8 mouse cellular contexts compared by ENCODE assay signal in the genomic region with DNA sequence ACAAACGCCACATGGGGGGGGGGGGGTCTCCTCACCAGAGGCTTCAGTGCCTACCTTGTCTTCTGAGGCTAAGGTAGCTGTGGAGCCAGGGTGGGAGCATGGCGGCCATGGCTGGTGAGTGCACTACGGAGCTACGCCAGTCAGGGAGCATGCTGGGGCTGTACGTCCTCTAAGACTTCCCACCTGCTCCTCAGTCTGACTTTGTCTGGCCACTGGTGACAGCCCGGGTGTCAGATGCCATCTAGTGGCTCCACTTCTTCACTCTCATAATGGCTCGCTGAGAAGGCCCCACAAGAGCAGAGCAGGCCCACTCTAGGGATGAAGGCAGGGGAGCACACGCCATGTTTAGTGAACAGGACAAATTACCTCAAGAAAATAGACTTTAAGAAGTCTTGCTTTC. TPM values are rescaled to one million over a fixed set of nuclear protein-coding genes. Genes with fewer than 3 reads are reported as not detected.
A peak's percentile ranks its signal among the peaks of the same experiment; 100 is the strongest.
DNase-seq lines count a peak whose midpoint lies in the region; ATAC-seq and TF ChIP-seq lines count a peak whose summit lies in the region.

No protein-coding gene starts in this region.

- dilution Hi-C loops in CH12.LX (cut with MboI; ENCODE audit: extremely low pct_ligation_motif_present, extremely low pct_unique_long_range_greater_than_20kb, low sequenced_read_pairs): no loop called here

- TF ChIP-seq RAD21 in CH12.LX (IDR thresholded peaks at IDR 0.05; ENCODE audit: low read depth, low read length): peak; percentile 68

- H3K4me1 ChIP-seq in heart, adult 2 months (ENCODE audit: control insufficient read depth, insufficient read depth, low read length): no peaks in the 10 kb centered on the region
- H3K4me1 ChIP-seq in CH12.LX (ENCODE audit: control insufficient read depth in 1 of 2, insufficient read depth in 2 of 2): peaks cover 12 to 16% of the 10 kb centered on the region in 2 experiments; a peak in 3 of 4 replicates
- H3K4me1 ChIP-seq in liver, embryonic 11.5 days (replicated peaks; ENCODE audit: control insufficient read depth, insufficient read depth, low read length): no peaks in the 10 kb centered on the region

- no peak overlapping the region for H3K4me2 ChIP-seq in CH12.LX (ENCODE audit: insufficient read depth, low read depth, poor library complexity, severe bottlenecking)
- H3K4me2 ChIP-seq in liver, embryonic 11.5 days: no peak overlapping the region

- TF ChIP-seq CTCF in heart, adult 2 months (IDR thresholded peaks at IDR 0.05): peak; percentile 76
- peak in 1 of 2 experiments; percentile 68; a peak in 2 of 4 replicates for TF ChIP-seq CTCF in CH12.LX (conservative IDR thresholded peaks at IDR 0.05 in 1 of 2, IDR thresholded peaks at IDR 0.05 in 1 of 2; ENCODE audit: low read depth in 2 of 2, low read length in 2 of 2)

- no peak overlapping the region for H3K4me3 ChIP-seq in heart, adult 2 months
- H3K4me3 ChIP-seq in CH12.LX (replicated peaks in 1 of 3; ENCODE audit: low read depth in 2 of 3, low read length in 2 of 3, poor library complexity in 1 of 3): no peak overlapping the region
- H3K4me3 ChIP-seq in liver, embryonic 11.5 days (ENCODE audit: low read depth, low read length): no peak overlapping the region

- no peaks in the 10 kb centered on the region for H3K79me2 ChIP-seq in heart, adult 2 months (replicated peaks; ENCODE audit: control insufficient read depth, insufficient read depth, low read length)
- no peaks in the 10 kb centered on the region for H3K79me2 ChIP-seq in CH12.LX (replicated peaks; ENCODE audit: control insufficient read depth, extremely low read depth, insufficient read depth, poor library complexity, severe bottlenecking)

- intact Hi-C loops in heart, adult 2 months (cut with DNase I): loop anchor here (1.0 to 5.0 kb wide), 4 partner anchors 59 to 257 kb away; partner anchors contain the start of genes Gm10638 and Siah1a
- intact Hi-C loops in heart, postnatal 25 days (cut with DNase I): loop anchor here (2.0 to 5.0 kb wide), 2 partner anchors 59 to 192 kb away; no protein-coding TSS in a partner anchor
- intact Hi-C loops in heart, postnatal 14 days (cut with DNase I): loop anchor here (2.0 to 5.0 kb wide), 3 partner anchors 63 to 197 kb away; partner anchors contain the start of genes Gm10638 and Siah1a

- no peaks in the 10 kb centered on the region for H3K36me3 ChIP-seq in heart, adult 2 months (ENCODE audit: control insufficient read depth, insufficient read depth, low read length)
- peaks cover 66 to 98% of the 10 kb centered on the region in 2 experiments for H3K36me3 ChIP-seq in CH12.LX (replicated peaks in 1 of 2; ENCODE audit: control insufficient read depth in 1 of 2, insufficient read depth in 1 of 2, low read length in 1 of 2)
- H3K36me3 ChIP-seq in liver, embryonic 11.5 days (ENCODE audit: control insufficient read depth, insufficient read depth, low read length): peaks cover 21% of the 10 kb centered on the region

- 43% methylated on average over 8 of the region's 8 CpGs for WGBS in heart, adult 2 months
- 84% methylated on average over 8 of the region's 8 CpGs for WGBS in liver, embryonic 11.5 days

- TF ChIP-seq EP300 in heart, adult 2 months (IDR thresholded peaks at IDR 0.05; ENCODE audit: insufficient read depth, low read depth, low read length): peak; percentile 76
- no peak for TF ChIP-seq EP300 in CH12.LX (IDR thresholded peaks at IDR 0.05; ENCODE audit: low read length)

- no peaks in the 10 kb centered on the region for H3K27me3 ChIP-seq in heart, adult 2 months (ENCODE audit: control insufficient read depth, insufficient read depth, low read length)
- no peaks in the 10 kb centered on the region for H3K27me3 ChIP-seq in CH12.LX (replicated peaks)
- no peaks in the 10 kb centered on the region for H3K27me3 ChIP-seq in liver, embryonic 11.5 days (replicated peaks; ENCODE audit: control insufficient read depth, insufficient read depth, low read length)

- in situ Hi-C loops in CH12.LX (cut with MboI; ENCODE audit: low pct_ligation_motif_present, low pct_unique_long_range_greater_than_20kb, low sequenced_read_pairs): no loop called here

- peak; percentile 42; the same call in 1 of the 2 replicates for ATAC-seq in liver, embryonic 11.5 days (replicated peaks; ENCODE audit: low FRiP score)
- ATAC-seq in monocyte, adult 5-6 weeks (replicated peaks; ENCODE audit: insufficient number of reproducible peaks, low FRiP score, low TSS enrichment, poor library complexity, severe bottlenecking): no peak

- TF ChIP-seq POLR2A in heart, adult 2 months (IDR thresholded peaks at IDR 0.05; ENCODE audit: insufficient read depth, low read depth, low read length): no peak
- TF ChIP-seq POLR2A in CH12.LX (IDR thresholded peaks at IDR 0.05; ENCODE audit: low read depth, low read length): no peak

- no peak overlapping the region for H3K27ac ChIP-seq in heart, adult 2 months
- no peak overlapping the region for H3K27ac ChIP-seq in CH12.LX (ENCODE audit: insufficient read depth, low read depth)
- no peak overlapping the region for H3K27ac ChIP-seq in liver, embryonic 11.5 days (ENCODE audit: low read depth, low read length)

- H3K9me3 ChIP-seq in CH12.LX (replicated peaks; ENCODE audit: low read length): no peaks in the 10 kb centered on the region
- no peaks in the 10 kb centered on the region for H3K9me3 ChIP-seq in liver, embryonic 11.5 days (ENCODE audit: control insufficient read depth, low read length)

- DNase-seq in heart, adult 2 months: peak in 1 of 2 experiments; percentile 36
- DNase-seq in heart, postnatal 25 days (ENCODE audit: low spot score): no peak
- DNase-seq in CH12.LX (ENCODE audit: extremely low read depth): no peak
- DNase-seq in cerebellum, postnatal 10 days: peak; percentile 75 to 78
- peak; percentile 49 to 67 for DNase-seq in heart, postnatal 14 days
- no peak for DNase-seq in liver, embryonic 11.5 days (ENCODE audit: low spot score)
- DNase-seq in right cerebral cortex, postnatal 10 days (ENCODE audit: low spot score in 2 of 2): peak; percentile 56 to 60

- H3K9ac ChIP-seq in heart, adult 2 months (ENCODE audit: low read depth, low read length): no peak overlapping the region
- H3K9ac ChIP-seq in CH12.LX (ENCODE audit: insufficient read depth, low read depth): no peak overlapping the region
- no peak overlapping the region for H3K9ac ChIP-seq in liver, embryonic 11.5 days (ENCODE audit: low read depth, low read length)

TF ChIP-seq in CH12.LX, 34 proteins besides CTCF, POLR2A, EP300 and RAD21:
- TF ChIP-seq SMC3 (IDR thresholded peaks at IDR 0.05; ENCODE audit: low read depth, low read length) (peak; percentile 74), ZC3H11A (IDR thresholded peaks at IDR 0.05; ENCODE audit: low read depth, low read length) (0 out of 2 replicates have a peak, but pooled peaks have one; percentile 5), MAFK (IDR thresholded peaks at IDR 0.05; ENCODE audit: insufficient replicate concordance, low read length) (no peak), GABPA (IDR thresholded peaks at IDR 0.05; ENCODE audit: insufficient replicate concordance, low read depth, low read length) (no peak), USF1 (IDR thresholded peaks at IDR 0.05; ENCODE audit: low read depth, low read length) (no peak), IRF4 (IDR thresholded peaks at IDR 0.05; ENCODE audit: low read depth, low read length) (no peak)

RNA-seq across cellular contexts. Expression of gene N4bp1, which starts 41.2 kb away (rescaled TPM):
- total RNA-seq in heart, adult 2 months (2021): 10 to 100 TPM; 17.1 to 18.1 TPM
- polyA plus RNA-seq in heart, adult 2 months (2012; rRNA removed): 8.9 and 12.7 TPM in 2 replicates
- total RNA-seq in heart, postnatal 25 days (2021): 10 to 100 TPM; 15.7 to 16.9 TPM
- total RNA-seq in CH12.LX (2012; rRNA removed) (12.8 and 12.9 TPM in 2 replicates), CH12.LX (2014; rRNA removed) (12.2 and 12.3 TPM in 2 replicates)
- polyA plus RNA-seq in CH12.LX (2012; ENCODE audit: insufficient read length, low read depth): 14.0 and 15.6 TPM in 2 replicates
- 10 to 100 TPM; 17.1 to 18.0 TPM for total RNA-seq in heart, postnatal 14 days (2021)
- 6.6 and 7.8 TPM in 2 replicates for polyA plus RNA-seq in liver, embryonic 11.5 days (2014; fragmentation: Nextera tagmentation; extraction: Ambion mirVana)
- 50.6 to 62.5 TPM (median 51.5 TPM) in 3 replicates for total RNA-seq in monocyte, adult 5-6 weeks (2017)

Comparison
In these comparisons a context has a peak if more than half of its experiments do, and no peak if none do; other contexts are left out.
1. DNase-seq: peak in cerebellum, postnatal 10 days (2 of 2), heart, postnatal 14 days (2 of 2) and right cerebral cortex, postnatal 10 days (2 of 2); none in heart, postnatal 25 days (single experiment), CH12.LX (single experiment) and liver, embryonic 11.5 days (single experiment).